Mouse (Mus musculus): ENCODE measurements at regions not wholly inside any gene's neighbourhood (a gene's known extent, or its start where the extent isn't known, plus 50 kb on each side); places are given as distances from the start of the nearest gene placed in this dataset.
"Not testable (repeated sequence)": the region's sequence is repeated elsewhere in the genome, so short reads cannot be mapped to it uniquely, and the experiment has no call there.

DNA sequence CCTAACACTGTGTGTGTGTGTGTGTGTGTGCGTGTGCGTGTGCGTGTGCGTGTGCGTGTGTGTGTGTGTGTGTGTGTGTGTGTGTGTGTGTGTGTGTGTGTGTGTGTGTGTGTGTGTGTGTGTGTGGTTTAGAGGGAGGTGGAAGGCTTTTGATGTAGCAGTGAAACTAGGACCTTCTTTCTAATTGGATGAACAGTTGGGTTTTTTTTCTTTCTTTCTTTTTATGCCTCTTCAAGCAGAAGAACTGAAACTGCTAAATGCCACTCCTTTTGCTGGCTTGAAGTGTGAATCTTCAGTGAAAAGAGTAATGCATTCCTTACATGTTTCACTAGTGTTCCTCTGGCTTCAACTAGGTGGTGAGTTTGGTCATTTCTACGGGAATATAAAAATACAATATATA lies 524.6 kb upstream of the Olfr1507 start:
- not testable (repeated sequence) for DNase-seq (ENCODE audit: low spot score)

DNA sequence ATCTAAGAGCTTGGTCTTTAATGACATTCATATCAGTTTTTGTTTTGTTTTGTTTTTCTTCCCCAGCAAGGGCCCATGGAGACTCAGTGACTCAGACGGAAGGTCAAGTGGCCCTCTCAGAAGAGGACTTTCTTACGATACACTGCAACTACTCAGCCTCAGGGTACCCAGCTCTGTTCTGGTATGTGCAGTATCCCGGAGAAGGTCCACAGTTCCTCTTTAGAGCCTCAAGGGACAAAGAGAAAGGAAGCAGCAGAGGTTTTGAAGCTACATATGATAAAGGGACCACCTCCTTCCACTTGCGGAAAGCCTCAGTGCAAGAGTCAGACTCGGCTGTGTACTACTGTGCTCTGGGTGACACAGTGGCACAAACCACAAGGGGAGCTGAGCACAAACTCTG lies 512.2 kb upstream of the Olfr1507 start:
- DNase-seq (ENCODE audit: low spot score): not testable (repeated sequence)

DNA sequence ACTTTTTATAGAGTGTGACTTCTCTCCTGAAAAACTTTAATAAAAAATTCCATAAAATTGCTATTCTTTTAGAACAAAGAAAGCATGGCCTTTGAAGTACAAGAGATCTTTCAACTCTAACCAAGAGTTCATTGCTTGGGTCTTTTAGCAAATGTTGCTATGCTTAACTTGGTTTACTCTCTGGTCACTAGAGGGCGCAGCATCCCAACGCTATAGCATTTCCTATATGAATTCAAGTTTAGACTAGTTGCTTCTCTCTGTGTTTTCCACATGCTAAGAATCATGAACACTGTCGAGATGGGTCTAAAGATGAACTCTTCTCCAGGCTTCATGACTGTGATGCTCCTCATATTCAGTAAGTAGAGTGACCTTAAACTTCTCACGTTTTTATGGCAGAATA lies 511.8 kb upstream of the Olfr1507 start:
- DNase-seq (ENCODE audit: low spot score): not testable (repeated sequence)

DNA sequence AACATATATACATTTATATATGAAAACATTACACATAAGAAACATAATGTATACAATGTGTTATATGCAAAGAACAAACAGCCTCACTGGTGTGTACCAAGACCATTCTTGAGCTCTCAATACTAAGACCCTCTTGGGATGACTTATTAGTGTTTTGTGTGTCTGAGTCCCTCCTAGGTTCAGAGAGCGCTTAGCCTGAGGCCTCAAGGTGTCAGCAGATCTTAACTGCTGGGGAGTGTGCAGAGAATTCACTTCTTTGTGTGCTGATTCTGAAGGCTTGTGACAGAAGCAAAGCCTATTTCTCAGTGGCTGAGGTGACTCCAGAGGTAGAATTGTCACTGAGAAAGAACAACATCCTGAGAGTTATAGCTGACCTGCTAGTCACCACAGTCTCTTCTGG lies 505.7 kb upstream of the Olfr1507 start:
- DNase-seq (ENCODE audit: low spot score): not testable (repeated sequence)

DNA sequence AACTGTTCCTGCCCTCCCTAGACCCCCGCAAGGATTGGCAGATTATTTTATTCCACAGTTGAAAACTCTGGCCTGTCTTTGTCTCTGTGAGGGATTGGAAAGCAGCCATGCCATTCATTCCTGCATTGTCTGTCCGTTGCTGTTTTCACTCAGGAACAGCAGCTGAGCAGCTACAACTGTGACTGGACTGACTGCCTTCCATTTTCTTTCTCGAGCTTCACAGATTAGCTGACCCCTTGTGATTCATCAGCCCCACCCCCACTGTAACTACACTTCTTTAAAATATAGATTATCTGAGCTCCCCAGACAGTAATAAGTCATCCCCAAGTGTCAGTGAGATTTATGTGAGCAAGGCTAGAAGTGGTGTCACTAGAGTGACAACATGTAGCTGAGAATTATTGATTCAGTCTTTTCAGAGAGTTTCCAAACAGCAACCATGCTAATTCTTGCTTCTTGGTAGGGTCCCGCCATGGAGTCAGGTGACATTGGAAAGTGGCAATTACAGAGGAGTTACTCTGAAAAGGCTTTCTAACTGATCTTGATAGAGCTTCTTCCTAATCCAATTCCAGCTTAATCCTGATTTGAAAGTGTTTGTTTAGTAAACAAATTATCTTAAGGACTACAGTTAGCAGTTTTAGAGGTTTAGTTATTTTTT lies 496.7 kb upstream of the Olfr1507 start:
- not testable (repeated sequence) for DNase-seq (ENCODE audit: low spot score)

DNA sequence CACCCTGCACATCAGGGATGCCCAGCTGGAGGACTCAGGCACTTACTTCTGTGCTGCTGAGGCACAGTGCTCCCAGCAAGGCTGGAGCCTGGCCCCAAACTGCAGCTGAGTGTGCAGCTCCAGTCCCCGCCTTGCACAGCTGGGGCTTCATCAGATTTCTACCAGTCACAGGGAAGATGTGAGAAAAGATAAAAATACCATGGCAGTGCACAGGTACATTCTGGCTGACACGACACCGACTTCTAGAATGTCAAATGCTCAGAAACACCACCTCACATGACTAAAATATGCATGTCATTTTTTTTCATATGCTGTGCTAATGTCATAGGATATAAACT lies 495.7 kb upstream of the Olfr1507 start:
- not testable (repeated sequence) for DNase-seq (ENCODE audit: low spot score)

DNA sequence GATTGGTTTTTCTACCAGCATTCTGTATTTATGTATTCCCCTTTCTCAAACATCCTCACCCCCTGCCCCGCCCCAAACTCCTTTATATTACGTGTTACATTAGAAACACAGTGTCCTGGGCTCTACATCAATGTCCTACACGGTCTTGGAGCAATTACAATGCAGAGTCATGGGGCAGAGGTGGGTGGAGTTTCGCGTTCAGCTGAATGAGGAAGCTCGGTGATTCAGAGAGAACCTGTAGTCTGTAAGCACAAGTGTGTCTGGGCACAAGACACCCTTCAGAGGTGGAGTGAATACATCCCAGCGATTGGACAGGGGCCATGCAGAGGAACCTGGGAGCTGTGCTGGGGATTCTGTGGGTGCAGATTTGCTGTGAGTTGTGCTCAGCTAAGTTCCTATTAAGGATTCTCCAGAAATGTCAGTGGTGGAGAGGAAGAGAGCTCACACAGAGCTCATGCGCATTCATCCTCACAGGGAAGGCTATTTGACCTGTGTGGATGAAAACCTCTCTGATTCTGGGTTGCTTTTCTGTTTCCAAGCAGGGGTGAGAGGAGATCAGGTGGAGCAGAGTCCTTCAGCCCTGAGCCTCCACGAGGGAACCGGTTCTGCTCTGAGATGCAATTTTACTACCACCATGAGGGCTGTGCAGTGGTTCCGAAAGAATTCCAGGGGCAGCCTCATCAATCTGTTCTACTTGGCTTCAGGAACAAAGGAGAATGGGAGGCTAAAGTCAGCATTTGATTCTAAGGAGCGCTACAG lies 495.2 kb upstream of the Olfr1507 start:
- DNase-seq (ENCODE audit: low spot score): not testable (repeated sequence)

DNA sequence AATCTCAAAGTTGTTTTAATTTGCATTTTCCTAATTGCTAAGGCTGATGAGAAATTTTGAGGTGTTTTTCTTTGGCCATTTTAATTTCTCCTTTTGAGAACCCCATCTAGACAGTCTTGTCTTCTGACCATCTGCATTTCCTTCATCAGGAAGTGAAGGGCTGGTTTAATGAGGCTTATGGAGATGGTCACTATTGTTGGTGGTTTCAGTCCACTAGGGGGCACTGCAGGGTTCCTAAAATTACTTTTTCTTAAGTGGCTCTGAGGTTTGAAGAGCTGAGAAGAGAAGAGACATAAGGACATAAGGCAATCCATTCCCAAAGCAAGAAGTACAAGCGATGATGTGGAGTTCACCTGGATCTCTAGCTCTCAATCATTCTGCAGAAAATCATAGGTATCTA lies 494.4 kb upstream of the Olfr1507 start:
- not testable (repeated sequence) for DNase-seq (ENCODE audit: low spot score)

DNA sequence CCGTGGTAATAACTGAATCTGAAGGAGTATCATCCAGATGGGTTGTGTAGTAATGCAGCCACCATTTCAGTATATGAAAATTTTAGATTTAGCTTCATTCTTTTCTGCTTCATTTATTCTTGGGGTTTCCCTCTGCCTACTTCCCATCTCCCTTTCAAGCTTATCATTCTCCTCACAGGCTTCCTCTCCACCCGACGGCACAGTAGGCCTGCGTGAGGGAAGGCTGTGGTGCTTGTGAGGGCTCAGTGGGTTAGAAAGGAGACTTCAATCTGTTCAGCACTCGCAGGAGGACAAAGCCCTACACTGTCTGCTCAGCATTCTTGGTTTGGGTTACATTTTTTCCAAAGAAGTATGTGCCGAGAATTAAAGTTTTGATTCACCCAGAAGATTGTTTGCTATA lies 493.0 kb upstream of the Olfr1507 start:
- DNase-seq (ENCODE audit: low spot score): not testable (repeated sequence)

DNA sequence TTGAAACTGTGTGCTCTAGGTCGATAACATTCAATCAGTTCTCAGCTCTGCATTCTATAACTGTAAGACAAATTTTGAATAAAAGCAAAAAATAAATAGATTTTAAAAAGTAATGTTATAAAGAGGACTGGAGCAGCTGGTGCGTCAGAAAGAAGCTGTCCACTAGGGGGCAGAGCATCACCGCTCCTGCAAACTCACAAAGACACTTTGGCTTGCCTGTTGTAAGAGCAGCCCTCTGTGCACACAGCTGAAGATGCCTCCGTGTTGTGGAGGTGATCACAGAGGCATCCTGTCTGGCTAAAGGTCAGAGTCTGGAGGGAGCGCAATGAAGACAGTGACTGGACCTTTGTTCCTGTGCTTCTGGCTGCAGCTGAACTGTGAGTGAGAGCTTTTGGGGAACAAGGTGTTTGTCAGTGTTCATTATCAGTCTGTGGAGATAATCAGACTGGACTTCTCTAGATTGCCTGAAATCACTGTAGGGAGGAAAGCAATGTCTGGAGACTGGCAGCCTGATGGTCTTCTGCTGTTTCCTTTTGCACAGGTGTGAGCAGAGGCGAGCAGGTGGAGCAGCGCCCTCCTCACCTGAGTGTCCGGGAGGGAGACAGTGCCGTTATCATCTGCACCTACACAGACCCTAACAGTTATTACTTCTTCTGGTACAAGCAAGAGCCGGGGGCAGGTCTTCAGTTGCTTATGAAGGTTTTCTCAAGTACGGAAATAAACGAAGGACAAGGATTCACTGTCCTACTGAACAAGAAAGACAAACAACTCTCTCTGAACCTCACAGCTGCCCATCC lies 476.9 kb upstream of the Olfr1507 start:
- not testable (repeated sequence) for DNase-seq (ENCODE audit: low spot score)

DNA sequence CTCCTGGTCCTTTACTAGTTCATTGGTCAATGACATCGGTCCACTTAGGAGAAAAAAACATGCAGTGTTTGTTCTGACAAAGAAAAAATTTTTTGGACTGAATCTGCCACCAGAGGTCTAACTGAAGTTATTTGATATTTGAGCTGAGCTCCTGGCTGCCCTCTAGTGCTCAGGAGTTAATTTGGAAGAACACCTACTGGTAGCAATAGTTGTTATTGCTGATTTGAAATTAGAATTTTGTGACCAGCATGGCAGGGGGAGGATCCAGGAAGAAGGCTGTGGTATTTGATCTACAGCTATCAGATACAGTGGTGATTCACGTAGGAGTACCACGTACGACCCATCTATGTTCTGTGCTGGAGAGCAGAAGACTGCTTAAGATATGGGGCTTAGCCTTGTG lies 466.6 kb upstream of the Olfr1507 start:
- not testable (repeated sequence) for DNase-seq (ENCODE audit: low spot score)

DNA sequence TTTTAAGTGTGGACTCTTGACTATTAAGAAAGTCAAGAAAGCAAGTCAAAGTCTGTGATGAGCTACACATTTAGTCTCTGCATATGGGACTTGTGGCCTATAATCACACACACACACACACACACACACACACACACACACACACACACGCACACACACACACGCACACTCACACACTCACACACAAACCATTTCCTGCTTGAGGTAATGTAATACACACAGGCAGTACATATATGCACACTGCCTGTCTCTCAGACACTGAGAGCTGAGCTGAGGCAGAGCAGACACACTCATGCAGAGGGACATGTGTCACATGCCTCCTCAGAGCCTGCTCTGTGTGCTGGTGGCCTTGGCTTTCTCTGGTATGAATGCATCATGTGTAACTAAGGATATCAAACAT lies 461.0 kb upstream of the Olfr1507 start:
- DNase-seq (ENCODE audit: low spot score): not testable (repeated sequence)

DNA sequence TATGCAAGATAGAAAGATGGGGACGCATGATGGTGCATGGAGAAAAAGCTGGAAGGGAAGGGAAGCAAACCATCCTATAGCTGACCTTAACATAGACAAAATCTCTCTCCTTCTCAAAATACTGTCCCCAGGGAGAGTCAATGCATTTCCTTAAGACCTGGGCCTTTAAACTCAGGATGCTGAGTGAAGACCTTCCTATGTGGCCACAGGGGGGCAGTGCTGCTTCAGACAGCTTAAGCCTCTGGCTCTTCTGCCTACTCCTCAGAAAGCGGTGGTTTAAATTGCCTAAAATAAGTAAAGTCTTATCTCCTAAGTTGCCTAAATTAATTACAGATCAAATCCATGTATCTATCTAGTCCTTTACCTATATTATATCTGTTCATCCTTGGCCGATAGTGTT lies 449.4 kb upstream of the Olfr1507 start:
- DNase-seq (ENCODE audit: low spot score): not testable (repeated sequence)

DNA sequence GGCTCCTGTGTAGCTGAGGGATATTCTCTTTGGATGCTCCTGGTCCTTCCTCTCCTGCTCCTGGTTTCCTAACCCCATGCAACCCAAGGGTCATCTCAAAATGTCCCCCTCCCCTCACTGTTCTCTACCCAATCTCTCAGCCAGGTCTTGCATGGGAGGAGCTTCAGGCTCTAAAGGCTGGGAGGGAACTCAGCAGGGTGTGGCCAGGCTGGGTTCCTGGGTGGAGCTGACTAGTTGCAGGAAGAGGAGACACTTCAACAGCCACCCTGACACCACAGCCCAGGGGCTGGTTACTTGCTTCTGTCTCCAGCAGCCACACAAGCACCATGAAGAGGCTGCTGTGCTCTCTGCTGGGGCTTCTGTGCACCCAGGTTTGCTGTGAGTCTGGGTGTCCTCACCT lies 446.9 kb upstream of the Olfr1507 start:
- not testable (repeated sequence) for DNase-seq (ENCODE audit: low spot score)

DNA sequence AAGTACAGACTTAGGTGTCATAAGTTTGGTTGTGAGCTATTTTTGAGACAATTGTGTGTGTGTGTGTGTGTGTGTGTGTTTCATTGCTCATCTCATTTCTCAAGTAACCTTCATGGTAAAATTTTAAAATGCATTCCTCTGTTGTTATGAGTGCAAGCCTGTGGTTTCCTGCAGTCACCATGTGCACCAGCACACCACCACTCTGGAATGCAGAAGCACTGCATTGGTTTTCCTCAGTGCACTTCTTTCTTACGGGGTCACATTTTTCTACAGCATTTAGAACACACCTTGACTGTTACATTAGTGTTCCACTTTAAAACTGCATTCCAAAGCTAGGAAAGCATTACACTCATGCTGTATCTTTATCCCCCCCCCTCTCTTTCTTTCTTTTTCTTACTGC lies 446.2 kb upstream of the Olfr1507 start:
- not testable (repeated sequence) for DNase-seq (ENCODE audit: low spot score)

DNA sequence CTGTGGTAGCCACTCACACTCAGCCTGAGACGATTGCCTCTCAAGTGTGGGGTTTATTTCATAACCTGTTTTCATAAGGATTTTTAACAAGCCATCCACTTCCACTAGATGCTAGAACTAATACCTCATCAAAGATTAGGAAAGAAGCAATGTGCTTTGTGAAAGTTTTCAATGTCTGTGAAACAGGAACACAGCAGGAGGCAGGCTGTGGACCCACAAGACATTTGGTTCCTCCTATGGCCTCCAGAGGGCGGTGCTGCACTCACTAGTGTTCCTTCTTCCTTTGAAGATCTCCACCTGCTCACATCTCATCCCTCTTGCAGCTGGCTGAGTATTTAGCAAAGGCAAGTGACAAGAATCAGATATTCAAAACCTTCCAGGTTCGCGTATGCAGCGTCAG lies 424.6 kb upstream of the Olfr1507 start:
- not testable (repeated sequence) for DNase-seq (ENCODE audit: low spot score)

DNA sequence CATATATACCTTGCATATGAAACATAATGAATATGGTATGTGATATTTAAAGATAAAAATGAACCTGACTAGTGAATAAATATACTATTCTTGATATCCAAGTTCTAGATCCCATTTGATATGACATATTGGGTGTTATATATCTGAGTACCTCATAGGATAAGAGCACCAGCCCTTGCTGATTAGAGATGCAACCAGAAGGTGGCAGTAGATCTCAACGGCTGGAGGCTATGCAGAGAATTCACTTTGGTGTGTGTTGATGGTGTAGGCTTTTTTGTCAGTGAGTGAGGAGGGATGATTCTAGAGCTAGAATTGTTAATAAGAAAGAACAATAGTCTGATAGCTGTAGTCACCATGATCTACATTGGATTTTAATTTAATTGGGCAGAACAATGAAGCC lies 418.3 kb upstream of the Olfr1507 start:
- not testable (repeated sequence) for DNase-seq (ENCODE audit: low spot score)

DNA sequence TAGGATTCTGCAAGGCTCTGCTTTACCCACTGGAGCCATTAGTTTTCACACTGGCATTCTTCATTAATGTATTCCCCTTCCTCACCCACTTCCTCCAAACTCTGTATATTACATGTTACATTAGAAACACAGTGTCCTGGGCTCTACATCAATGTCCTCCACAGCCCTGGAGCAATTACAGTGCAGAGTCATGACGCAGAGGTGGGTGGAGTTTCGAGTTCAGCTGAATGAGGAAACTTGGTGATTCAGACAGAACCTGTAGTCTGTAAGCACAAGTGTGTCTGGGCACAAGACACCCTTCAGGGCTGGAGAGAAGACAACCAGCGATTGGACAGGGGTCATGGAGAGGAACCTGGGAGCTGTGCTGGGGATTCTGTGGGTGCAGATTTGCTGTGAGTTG lies 404.1 kb upstream of the Olfr1507 start:
- not testable (repeated sequence) for DNase-seq (ENCODE audit: low spot score)

DNA sequence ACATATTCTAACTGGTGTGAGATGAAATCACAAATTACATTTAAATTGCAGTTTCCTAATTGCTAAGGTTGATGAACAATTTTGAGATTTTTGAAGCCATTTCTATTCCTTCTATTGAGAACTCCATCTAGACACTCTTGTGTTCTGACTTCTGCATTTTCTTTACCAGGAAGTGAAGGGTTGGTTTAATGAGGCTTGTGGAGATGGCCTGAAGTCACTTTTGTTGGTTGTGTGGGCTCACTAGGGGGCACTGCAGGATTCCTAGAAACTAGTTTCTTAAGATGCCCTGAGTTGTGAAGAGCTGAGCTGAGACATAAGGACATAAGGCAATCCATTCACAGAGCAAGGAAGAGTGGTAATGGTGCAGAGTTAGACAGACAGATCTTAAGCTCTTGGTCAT lies 402.8 kb upstream of the Olfr1507 start:
- DNase-seq (ENCODE audit: low spot score): not testable (repeated sequence)

DNA sequence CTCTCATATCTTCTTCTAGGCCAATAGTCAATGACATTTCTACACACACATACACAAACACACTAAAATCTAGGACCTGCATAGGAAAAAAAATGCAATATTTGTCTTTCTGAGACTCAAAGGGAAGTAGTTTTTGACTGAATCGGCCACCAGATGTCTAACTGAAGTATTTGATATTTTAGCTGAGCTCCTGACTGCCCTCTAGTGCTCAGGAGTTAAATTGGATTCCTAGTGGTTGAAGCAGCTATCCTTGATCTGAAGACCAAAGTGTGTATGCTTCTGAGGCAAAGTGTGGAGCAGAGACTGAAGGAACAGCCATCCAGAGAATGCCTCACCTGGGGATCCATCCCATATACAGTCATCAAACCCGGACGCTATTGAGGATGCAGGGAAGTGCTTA lies 384.4 kb upstream of the Olfr1507 start:
- DNase-seq (ENCODE audit: low spot score): not testable (repeated sequence)

DNA sequence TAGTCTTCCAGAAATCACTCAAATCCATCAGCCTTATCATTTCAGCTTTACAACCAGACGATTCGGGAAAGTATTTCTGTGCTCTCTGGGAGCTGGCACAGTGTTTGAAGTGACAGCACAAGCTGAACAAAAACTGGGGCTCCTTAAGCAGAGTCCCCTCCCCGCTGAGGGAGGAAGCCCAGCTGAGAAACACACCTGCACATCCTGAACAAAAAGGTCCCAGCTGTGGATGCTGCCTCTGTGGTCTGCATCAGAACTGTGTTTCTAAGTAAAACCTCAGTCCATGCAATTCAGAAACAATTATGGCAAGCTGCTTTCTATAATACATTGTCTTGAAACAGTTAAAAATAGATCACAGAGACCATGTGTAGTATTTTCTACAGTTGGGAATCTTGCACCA lies 368.3 kb upstream of the Olfr1507 start:
- not testable (repeated sequence) for DNase-seq (ENCODE audit: low spot score)

DNA sequence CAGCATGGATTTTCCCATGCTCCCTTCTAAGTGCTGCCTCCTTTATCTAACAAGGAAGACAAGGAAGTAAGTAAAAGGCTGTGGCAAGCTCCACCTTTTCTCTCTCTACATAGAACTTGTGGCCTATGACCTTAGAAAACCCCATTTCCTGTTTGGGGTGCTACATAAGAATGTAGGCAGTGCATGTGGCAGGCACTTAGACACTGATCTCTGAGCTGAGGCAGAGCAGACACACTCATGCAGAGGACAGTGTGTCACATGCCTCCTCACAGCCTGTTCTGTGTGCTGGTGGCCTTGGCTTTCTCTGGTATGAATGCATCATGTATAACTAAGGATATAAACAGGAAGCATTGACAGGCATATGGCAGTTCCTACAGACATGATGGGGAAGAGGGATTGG lies 367.6 kb upstream of the Olfr1507 start:
- DNase-seq (ENCODE audit: low spot score): not testable (repeated sequence)

DNA sequence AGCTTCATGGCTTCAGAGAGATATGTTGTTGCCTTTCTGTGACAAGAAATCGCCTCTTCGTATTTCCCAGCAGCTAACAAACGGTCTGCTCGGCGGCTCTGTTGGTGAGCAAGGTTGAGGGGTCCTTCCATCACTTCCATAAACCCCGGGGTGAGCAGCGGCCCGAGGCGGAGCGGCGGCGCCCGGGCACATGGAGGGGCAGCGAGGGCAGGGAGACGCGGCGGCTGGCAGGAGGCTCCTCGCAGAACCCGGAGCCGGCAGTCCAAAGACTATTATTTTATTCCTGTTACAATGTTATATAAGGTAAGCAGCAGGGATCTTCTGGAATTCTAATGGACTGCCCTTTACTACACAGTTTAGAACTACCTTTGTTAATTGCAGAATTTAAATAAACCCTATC lies 366.9 kb upstream of the Olfr1507 start:
- DNase-seq (ENCODE audit: low spot score): not testable (repeated sequence)

Measured in embryo, embryonic 10.5 days (tissue).